In the genomic region with DNA sequence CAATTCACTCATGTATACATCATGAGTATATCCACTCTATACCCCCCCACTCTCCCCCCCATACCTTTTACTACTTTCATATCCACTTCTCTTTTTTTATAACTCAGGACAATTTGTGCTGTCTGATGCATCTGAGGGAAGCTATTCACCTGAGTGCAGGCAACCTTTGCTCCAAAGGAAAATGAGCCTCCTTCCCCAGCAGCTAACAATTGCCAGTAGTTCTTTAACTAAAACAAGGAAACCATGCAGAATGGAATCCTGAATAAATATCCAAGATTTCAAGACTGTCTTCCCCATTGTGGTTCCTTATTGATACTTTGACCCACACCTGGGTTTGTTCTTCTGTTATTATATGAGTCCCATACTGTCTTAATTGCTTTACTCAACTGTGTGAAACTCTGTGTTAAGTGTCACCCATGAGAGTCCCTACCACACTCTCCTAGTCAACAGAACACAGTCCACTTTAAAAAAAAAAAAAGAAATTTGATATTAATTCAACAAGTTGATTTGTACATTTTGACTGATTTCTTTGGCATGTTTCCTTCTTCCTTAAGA, we compare ENCODE assay signal across 27 mouse cellular contexts.
DNase-seq lines count a peak whose midpoint lies in the region; ATAC-seq and TF ChIP-seq lines count a peak whose summit lies in the region.
"Had no signal": no experiment of that assay in that cellular context is flagged by ENCODE, and none has a peak within 500 bp of the region (broad histone marks: within the 10 kb centered on the region; RNA-seq: fewer than 3 reads in every experiment).

No protein-coding gene starts in this region.

- DNase-seq in kidney, adult 2 months = peak; percentile 56
- DNase-seq in kidney, adult 11 months = no peak
- peak; percentile 13 for DNase-seq in kidney, postnatal 14 days
- DNase-seq in large intestine, adult 2 months (ENCODE audit: low read depth, low spot score) = peak; percentile 63
- DNase-seq in left cerebral cortex, adult 18-20 months (ENCODE audit: low spot score in 2 of 2) = no peak
- DNase-seq: adrenal gland, adult 2 months; adrenal gland, postnatal 14 days; B cell, adult 2 months; cerebellum, adult 11 months; cerebellum, adult 2 months; cerebellum, adult 9-11 months; cerebellum, postnatal 25 days; gastrocnemius, postnatal 25 days; heart, adult 2 months had no signal

- no peaks in the 10 kb centered on the region for H3K27me3 ChIP-seq in kidney, adult 2 months (replicated peaks; ENCODE audit: control insufficient read depth, insufficient read depth, low read length)
- no peaks in the 10 kb centered on the region for H3K27me3 ChIP-seq in kidney, embryonic 16.5 days (ENCODE audit: insufficient read depth, low read length)
- no peaks in the 10 kb centered on the region for H3K27me3 ChIP-seq in intestine, embryonic 15.5 days (replicated peaks)
- H3K27me3 ChIP-seq: CH12.LX; embryonic facial prominence, embryonic 13.5 days; forebrain, embryonic 12.5 days; forebrain, embryonic 15.5 days; hindbrain, embryonic 12.5 days; hindbrain, embryonic 15.5 days had no signal

- H3K4me2 ChIP-seq in kidney, embryonic 16.5 days (replicated peaks; ENCODE audit: low read depth, low read length) = no peak overlapping the region
- H3K4me2 ChIP-seq in intestine, embryonic 15.5 days (replicated peaks) = no peak overlapping the region
- H3K4me2 ChIP-seq: embryonic facial prominence, embryonic 13.5 days; forebrain, embryonic 12.5 days; forebrain, embryonic 15.5 days; hindbrain, embryonic 12.5 days; hindbrain, embryonic 15.5 days had no signal

- H3K9ac ChIP-seq in kidney, embryonic 16.5 days (replicated peaks; ENCODE audit: low read length) = no peak overlapping the region
- no peak overlapping the region for H3K9ac ChIP-seq in intestine, embryonic 15.5 days
- H3K9ac ChIP-seq: embryonic facial prominence, embryonic 13.5 days; forebrain, embryonic 12.5 days; forebrain, embryonic 15.5 days; hindbrain, embryonic 12.5 days; hindbrain, embryonic 15.5 days had no signal

- H3K36me3 ChIP-seq in kidney, adult 2 months (ENCODE audit: control insufficient read depth, insufficient read depth, low read length) = no peaks in the 10 kb centered on the region
- H3K36me3 ChIP-seq in kidney, embryonic 16.5 days (ENCODE audit: insufficient read depth, low read length) = no peaks in the 10 kb centered on the region
- H3K36me3 ChIP-seq in intestine, embryonic 15.5 days = no peaks in the 10 kb centered on the region
- H3K36me3 ChIP-seq: embryonic facial prominence, embryonic 10.5 days; embryonic facial prominence, embryonic 13.5 days; forebrain, embryonic 12.5 days; forebrain, embryonic 15.5 days; G1E; heart, embryonic 10.5 days; hindbrain, embryonic 12.5 days; hindbrain, embryonic 15.5 days had no signal

- no peak for TF ChIP-seq POLR2A in kidney, adult 2 months (IDR thresholded peaks at IDR 0.05; ENCODE audit: low read depth, low read length)

- no peaks in the 10 kb centered on the region for H3K9me3 ChIP-seq in kidney, embryonic 16.5 days (ENCODE audit: low read length)
- no peaks in the 10 kb centered on the region for H3K9me3 ChIP-seq in intestine, embryonic 15.5 days
- H3K9me3 ChIP-seq: embryonic facial prominence, embryonic 10.5 days; embryonic facial prominence, embryonic 13.5 days; forebrain, embryonic 12.5 days; forebrain, embryonic 15.5 days; heart, embryonic 10.5 days; hindbrain, embryonic 12.5 days; hindbrain, embryonic 15.5 days had no signal

- no peak for TF ChIP-seq CTCF in kidney, adult 2 months (conservative IDR thresholded peaks at IDR 0.05; ENCODE audit: insufficient read depth, insufficient read length, low read depth, low read length)

- H3K4me3 ChIP-seq in kidney, adult 2 months (ENCODE audit: insufficient read depth, low read depth, low read length) = no peak overlapping the region
- H3K4me3 ChIP-seq in kidney, embryonic 16.5 days (ENCODE audit: low read length) = no peak overlapping the region
- no peak overlapping the region for H3K4me3 ChIP-seq in intestine, embryonic 15.5 days (replicated peaks)
- H3K4me3 ChIP-seq: embryonic facial prominence, embryonic 10.5 days; embryonic facial prominence, embryonic 13.5 days; erythroblast, embryonic 14.5 days; forebrain, embryonic 12.5 days; forebrain, embryonic 15.5 days; heart, adult 2 months; heart, embryonic 10.5 days; hindbrain, embryonic 12.5 days; hindbrain, embryonic 15.5 days had no signal

- H3K27ac ChIP-seq in kidney, adult 2 months (ENCODE audit: insufficient read depth, low read depth, low read length) = no peak overlapping the region
- H3K27ac ChIP-seq in kidney, embryonic 16.5 days (ENCODE audit: low read length) = no peak overlapping the region
- no peak overlapping the region for H3K27ac ChIP-seq in intestine, embryonic 15.5 days
- H3K27ac ChIP-seq: embryonic facial prominence, embryonic 10.5 days; embryonic facial prominence, embryonic 13.5 days; forebrain, embryonic 12.5 days; forebrain, embryonic 15.5 days; heart, adult 2 months; heart, embryonic 10.5 days; hindbrain, embryonic 12.5 days; hindbrain, embryonic 15.5 days had no signal

- H3K4me1 ChIP-seq in kidney, adult 2 months (ENCODE audit: control insufficient read depth, insufficient read depth, low read length) = no peaks in the 10 kb centered on the region
- H3K4me1 ChIP-seq in kidney, embryonic 16.5 days (ENCODE audit: insufficient read depth, low read length) = no peaks in the 10 kb centered on the region
- H3K4me1 ChIP-seq in intestine, embryonic 15.5 days (replicated peaks) = no peaks in the 10 kb centered on the region
- H3K4me1 ChIP-seq: embryonic facial prominence, embryonic 13.5 days; forebrain, embryonic 12.5 days; heart, embryonic 10.5 days; hindbrain, embryonic 12.5 days; hindbrain, embryonic 15.5 days had no signal

- no peak for ATAC-seq in kidney, embryonic 16.5 days (ENCODE audit: low FRiP score, low TSS enrichment)
- peak; percentile 80 for ATAC-seq in intestine, embryonic 15.5 days
- ATAC-seq: forebrain, embryonic 15.5 days; Patski had no signal

Comparison
In these comparisons a context has a peak if more than half of its experiments do, and no peak if none do; other contexts are left out.
1. DNase-seq: peak in kidney, adult 2 months (single experiment), kidney, postnatal 14 days (single experiment) and large intestine, adult 2 months (single experiment); none in kidney, adult 11 months (single experiment) and left cerebral cortex, adult 18-20 months (0 of 2).